Mouse (Mus musculus) adrenal gland, adult 18-20 months (tissue): ENCODE measurements at regions not wholly inside any gene's neighbourhood (a gene's known extent, or its start where the extent isn't known, plus 50 kb on each side); places are given as distances from the start of the nearest gene placed in this dataset.

Experiments
- DNase-seq, 2 experiments: peaks; one replicate each; pipeline ENCODE4 v3.0.0; 2021 to 2022; ENCODE audit warnings: low spot score in 2 of 2

DNA sequence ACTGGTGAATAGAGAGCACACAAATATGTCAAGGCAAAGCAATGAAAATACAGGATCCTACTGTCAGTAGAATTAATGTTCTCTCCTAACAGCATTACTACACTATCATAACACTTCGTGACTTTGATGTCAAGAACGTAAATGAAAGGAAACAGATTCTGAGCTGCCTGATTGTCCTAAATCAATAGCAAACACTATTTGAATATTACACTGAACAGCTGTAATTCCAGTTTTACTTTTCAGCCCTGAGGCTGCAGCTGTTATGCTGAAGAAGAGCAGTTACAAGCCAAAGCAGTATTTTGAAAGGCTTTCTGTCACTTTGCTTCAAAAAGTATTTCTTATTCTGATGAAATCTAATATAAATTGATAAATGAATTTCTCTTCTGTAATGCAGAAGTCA, 828.7 kb upstream of the Adgrl2 start:
- DNase-seq: no peak

DNA sequence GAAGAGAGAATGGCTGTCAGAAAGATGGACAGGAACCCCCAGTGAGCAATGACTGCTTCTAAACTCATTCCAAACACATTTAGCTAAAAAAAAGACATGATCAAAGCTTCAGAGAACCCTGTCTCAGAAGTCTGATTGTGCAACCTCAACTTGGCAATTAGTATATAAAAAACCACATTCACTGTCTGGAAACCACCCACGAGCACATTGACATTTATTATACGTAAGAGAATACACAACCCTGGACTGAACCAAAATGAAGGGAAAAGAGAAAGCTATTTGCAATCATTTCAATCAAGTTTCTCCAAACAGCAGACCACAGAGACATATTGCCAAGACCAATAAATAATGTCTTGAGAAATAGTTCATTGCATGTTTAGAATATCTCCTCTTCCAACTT, 820.7 kb upstream of the Adgrl2 start:
- no peak for DNase-seq

DNA sequence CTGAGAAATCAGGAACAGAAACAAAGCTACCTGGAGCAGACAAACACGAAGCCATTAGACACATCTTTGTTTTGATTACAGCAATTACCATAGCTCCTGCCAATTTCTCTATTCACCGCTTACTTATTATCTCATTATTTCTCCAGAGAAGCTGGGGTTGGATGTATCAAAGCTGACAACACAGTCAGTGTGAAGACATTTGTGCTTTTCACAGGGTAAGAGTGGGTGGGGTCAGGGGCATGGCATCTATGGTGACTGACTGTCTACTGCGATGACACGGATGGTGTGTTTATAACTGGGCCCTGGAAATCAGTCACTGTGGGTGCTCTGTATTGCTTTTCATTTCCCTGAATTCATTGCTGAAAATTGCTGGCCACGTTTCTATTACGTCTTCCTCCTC, 815.0 kb upstream of the Adgrl2 start:
- no peak for DNase-seq

DNA sequence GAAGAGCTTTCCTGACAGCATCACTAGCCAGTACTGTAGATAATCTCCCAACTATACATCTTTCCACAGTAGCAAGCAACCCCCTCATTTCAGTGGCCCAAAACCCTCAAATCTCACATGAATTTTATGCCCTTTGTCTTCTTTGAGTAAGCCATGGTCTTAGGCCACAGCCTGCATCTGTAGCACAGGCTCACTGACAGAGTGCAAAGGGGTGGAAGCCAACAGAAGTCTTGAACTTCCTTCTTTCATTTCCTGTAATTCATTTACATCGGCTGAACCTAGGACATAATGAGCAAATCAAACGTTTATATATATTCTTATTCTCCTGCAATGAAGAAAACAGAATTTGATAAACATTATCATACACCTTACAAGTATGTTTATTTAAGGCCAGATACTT, 805.8 kb upstream of the Adgrl2 start:
- no peak for DNase-seq

DNA sequence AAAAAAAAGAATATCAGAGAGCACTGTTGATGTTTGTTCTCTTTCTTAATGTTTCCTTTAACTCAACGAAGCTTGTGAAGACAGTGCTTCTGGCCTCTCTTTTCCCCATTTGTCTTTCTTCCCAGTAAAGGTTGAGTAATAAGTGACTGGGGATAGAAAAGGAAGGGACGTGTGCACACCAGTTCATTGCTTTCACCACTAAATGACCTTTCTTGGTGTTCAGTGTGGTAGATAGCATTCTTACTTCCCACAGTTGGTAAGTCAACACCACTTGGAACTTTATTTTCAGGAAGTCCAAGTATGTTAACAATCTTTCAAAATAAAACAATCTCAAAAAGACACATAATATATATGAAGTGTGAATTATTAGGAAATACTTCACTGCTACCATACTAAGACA, 801.2 kb upstream of the Adgrl2 start:
- no peak for DNase-seq

DNA sequence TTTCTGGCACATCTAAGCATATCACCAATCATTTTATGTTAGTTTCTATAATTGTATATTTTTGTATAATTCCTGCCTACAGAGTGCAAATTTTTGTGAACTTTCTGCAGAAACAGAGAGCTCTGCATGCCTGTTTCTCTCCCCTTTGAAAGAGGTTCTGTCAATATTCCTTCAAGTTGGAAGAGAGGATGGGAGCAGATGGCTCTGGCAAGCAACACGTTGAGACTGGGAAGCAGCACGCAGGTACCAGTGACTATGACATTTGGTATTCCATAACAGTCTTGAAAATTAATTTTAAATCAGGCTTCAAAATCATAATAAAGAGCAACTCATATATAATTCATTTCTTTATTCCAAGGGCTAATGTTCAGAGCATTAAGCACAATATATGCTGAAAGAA, 795.7 kb upstream of the Adgrl2 start:
- DNase-seq: no peak

DNA sequence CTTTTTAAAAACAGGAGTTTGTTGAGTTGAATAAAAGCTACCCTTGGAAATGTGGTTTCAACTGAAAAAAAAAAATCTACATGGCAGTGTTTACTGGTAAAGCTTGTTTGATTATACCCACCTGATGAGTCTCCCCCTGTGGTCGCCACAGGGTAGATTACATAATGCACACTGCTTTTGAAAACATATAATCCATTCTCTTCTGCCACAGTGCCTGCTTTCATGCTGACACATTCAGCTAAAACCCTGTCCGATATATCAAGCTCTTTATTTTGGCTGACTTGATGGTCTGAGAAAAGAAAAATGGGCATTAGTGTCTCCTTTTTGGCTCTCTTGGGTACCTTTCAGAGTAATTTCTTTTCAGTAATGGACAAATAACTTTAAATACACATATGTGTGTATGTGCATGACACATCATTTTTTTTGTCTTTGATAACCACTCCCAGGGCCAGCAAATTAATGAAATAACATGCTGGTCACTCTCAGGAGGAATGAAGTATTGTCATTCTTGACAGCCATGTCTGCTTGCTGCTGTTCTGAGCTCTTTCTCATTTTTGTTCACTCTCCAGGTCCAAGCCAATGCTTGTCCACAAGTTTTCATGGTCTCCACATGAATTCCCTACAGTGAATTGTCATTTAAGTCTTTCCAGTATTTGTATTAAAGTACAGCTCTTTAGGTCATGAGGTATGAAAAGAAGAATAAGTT, 793.7 kb upstream of the Adgrl2 start:
- DNase-seq: no peak

DNA sequence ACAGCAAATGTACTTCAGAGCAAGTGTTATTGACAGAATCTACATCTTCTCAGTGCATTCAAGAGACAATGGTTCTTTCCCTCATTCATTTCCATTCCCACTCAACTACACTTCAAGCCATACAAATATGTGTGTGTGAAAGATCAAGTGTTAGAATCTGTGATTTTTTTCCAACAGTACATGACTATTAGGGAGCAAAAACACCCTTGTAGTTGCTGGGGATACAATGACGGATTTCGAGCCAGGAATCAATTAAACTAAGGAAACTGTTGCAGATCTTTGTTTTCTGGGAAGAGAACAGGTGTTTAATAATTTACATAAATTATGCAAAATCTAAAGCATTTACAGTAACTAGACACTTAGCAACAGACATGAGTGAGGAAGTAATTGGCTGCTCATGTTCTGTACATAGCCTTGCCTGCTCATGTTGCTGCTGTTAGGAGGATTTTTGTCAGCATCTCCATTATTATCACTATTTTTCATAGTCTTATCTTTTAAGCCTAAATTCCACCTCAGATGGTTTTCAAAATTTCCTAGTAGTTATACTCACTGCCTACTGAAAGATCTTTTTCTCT, 777.6 kb upstream of the Adgrl2 start:
- no peak for DNase-seq

DNA sequence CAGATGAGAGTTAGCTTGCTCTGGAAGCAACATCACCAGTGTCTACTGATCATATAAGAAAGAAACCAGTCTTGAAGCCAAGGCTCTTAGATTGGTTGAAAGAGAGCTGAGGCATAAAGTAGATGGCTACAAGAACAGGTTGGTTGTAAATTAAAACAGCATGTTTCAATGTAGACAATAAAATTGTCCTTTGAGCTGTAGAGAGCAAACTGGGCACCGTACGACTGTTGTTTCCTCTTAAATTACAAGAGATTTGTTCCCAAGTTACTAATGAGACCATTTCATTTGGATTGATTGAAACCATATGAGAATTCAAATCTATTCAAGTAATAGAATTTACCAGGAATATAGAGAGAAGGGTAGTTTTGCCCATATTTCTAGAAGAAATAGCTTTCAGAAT, 770.9 kb upstream of the Adgrl2 start:
- DNase-seq: no peak

DNA sequence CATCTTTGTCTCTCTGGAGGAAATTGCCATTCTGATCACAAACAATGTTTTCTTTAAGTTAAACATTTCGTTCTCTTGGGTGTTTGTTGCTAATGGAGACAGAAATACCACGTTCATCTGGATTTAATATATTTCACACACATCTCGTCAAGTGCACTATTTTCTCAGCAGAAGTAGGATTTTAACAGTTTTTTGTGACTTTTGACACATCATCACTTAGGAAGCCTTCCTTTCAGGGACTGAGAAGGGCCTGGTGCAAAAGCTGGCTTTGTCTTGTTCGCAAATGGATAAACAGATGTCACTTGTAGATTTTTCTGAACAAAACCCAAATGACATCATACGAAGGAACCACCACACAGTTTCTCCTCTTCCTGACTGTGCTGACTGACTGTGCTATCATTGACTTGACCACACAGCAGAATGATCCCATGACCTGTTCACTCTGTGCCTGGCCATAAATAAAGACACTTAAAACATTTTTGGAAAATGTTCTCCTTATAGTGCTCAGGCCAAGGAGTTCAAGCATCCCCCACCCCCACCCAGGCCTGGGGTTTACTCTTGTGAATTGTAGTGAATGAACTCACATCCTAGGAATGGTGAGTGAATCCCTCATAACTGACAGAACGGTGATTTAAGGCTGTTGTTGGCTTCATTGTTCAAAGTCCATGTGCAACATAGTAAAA, 767.7 kb upstream of the Adgrl2 start:
- no peak for DNase-seq

DNA sequence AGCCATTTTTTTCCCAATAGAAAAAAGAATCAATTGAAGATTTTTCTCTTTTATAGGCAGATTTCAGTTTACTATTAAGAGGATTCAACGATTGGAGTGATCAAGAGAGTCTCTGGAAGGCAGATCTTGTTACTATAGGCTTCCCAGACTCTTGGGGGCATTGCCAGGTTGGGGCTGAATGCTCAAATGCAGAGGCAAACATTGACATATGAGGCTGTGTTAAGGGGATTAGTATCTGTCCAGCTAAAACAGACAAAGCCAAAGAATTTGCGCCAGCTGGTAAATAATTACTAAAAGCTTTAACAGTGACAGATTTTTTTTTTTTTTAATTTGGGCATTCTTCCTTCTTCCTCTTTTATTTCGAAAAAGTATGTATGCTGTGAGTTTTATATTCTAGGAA, 745.7 kb upstream of the Adgrl2 start:
- DNase-seq: no peak

DNA sequence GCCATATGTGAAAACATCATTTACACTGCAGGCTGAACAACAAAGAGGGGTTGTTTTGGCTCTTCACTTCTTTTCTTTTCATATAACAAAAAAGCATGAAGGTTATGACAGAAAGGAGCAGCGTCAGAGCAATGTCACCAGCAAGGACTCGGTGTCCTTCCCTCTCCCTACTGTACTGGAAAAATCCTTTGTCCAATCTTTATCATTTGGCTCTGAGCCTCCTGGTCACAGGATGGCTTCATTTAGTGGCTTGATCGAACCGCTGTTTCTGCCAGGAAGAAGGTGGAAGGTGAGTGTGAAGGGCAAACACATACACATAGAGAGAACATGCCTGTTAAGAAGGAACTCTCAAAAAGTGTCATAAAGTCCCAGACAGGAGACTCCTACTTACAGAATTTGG, 735.9 kb upstream of the Adgrl2 start:
- no peak for DNase-seq

DNA sequence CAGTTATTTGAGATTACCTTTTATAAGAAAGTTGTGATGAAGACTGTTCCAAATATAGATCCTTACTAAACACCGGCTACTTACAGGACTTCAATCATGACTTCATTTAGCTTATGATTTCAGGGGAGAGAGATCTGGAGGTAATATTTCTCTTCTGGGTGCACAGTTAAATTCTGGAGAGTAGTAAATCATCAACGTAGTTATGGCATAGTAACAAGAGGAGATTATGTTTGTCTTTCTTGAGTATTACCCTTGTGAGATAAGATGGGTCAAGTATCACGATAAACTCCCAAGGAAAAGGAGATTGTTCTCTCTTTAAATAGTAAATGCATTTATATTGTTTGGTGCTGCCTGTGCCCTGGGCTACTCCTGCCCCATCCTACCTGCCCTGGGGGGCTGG, 734.5 kb upstream of the Adgrl2 start:
- DNase-seq: no peak

DNA sequence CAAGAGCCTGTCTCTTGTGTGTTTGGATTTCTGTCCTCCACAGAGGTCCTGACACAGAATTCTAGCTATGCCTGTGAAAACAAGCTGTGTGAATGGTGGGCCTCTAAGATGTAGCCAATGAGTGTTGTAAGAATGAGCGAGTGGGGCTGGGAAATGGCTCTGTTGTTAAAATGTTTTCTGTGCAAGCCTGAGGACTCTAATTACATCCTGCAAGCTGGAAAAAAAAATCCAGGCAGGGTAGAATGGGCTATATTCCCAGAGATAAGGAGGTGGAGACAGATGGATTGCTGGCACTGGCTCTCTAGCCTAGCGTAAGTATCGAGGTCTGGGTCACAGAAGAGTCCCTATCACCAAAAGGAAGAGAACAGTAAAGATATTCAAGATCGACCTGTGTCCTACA, 731.5 kb upstream of the Adgrl2 start:
- DNase-seq: no peak

DNA sequence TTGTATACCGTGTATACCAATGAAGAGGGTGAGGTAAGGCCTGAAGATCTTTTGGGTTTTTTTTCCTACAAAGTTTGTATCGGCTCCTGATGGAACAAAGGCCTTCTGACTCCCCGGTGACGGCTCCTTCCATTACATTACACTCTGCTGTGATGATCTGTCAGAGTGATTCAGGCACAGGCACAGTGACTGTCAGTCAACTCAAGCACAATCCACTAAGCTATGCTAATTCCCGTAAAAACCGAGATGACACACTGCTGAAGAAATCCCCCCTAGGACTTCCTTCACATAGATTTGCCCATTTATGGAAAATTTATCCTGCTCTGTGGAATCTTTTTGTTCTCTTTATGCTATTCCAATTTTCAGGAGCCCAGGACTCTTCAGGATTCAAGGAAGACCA, 730.0 kb upstream of the Adgrl2 start:
- no peak for DNase-seq

DNA sequence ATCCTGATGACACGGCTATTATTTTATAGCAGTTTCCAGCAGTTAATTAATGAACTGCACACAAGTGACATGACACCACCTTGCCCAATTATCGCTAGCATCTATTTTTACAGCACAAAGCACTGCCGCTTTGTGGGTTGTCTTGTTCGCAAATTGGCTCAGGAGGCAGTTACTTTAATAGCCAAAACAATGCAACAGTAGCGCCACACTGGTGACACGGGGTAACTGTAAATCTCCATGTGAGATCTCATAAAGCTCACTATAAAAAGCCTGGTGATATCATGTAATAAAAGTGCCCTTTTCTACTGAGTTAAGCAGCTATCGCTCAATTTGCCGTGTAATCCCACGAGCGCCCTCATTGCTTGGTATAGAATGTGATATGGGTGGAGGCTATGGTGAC, 715.4 kb upstream of the Adgrl2 start:
- DNase-seq: no peak

DNA sequence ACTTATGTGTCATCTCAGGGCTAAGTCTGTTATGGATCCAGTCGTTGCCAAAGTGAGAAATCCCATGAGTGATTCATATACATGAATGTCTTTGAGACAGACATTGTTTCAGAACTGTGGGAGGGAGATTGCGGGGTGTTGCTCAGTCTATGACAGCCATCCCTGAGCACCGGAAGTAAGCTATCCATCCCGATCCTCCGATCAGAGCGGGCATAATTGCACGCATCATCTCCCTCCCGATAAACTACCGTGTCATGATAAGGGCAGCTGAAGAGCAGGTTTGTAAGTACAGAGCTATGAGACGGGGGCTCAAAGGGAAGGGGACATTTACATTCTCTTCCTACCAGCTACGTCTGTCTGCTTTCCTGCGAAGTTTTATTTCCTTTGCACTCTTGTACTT, 715.0 kb upstream of the Adgrl2 start:
- no peak for DNase-seq

DNA sequence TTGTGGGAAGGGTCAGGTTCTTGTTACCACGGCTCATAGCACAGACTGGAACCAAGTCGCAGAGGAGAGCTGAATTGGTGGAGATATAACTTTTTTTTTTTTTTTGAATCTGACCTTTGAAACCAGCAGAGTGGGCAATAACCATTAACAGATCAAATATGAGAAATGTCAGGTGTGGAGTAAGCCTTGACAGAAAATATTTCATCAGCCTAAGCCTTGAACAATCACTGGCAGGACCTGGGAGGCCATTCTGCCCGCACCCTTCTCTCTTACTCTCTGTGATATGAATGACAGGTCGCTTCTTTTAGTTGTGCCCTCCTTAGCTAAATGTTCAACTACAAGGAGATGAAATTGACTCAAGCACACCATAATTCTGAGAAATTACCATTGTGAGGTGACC, 714.1 kb upstream of the Adgrl2 start:
- no peak for DNase-seq

DNA sequence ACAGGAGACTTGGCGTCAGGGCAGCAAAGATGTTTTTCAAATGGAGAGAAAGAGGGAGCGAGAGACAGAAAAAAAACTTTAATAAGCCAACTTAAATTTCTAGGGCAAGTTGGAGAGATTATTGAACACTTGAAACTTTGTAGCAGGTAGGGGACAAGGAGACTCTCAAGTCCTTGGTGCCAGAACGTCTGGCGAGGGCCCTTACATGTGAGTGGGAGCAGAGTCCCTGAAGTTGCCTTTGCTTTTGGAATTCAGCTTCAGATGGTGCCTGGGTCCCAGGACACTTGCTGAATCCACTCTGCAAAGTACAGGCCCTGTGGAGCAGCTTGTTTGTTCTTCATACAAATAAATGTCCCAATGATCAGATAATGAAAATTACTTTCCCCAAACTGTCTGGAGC, 693.2 kb upstream of the Adgrl2 start:
- DNase-seq: no peak

DNA sequence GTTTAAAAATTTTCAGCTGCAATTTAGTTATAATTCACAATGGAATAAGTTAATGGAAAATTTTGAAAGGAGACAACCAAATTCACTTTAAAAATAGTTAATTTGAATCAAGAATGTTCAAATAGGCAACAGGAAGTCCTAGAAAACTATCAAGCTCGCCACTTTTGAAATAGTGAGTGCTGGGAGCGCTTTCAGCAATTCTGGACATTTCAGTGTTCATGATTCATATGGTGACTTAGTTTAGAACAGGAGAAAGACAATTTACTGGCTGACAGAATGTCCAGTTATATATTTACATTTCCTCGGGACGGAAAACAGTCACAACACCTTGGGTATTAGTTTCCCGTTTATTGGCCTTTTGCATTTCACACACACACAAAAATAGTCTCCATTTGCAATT, 691.9 kb upstream of the Adgrl2 start:
- DNase-seq: no peak

DNA sequence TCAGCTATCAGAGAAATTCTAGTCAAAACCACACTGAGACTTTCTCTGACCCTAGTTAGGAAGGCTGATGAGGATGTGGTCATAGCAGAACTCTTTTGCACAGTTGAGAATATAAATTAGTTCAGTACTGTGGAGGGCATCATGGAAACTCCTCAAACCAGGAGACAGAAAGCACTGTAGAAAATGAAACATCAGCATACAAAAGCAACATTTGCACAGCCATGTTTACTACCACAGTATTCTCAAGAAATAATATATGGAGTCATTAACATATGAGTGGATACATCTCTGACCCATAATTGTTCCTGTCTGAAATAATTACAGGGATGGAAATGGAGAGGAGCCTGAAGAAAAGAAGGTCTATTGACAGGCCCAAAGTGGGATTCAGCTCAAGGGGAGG, 683.6 kb upstream of the Adgrl2 start:
- no peak for DNase-seq

DNA sequence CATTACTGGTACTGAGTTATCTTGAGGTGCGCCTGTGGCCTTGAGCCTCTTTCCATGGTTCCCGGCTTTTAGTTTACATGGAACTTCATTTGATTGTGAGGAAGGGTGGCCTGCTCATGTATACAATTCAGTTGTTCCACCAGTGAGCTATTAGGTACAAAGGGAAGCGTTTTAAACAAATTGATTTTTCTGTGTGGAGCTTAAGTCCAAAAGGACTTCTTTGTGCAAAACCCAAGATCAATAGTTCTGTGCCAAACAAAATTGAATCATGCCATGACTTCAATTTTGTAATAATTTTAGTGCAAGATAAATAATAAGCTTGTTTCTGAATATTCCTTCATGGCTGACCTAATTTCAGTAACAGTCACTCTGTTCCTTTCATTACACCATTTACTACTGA, 674.3 kb upstream of the Adgrl2 start:
- no peak for DNase-seq

DNA sequence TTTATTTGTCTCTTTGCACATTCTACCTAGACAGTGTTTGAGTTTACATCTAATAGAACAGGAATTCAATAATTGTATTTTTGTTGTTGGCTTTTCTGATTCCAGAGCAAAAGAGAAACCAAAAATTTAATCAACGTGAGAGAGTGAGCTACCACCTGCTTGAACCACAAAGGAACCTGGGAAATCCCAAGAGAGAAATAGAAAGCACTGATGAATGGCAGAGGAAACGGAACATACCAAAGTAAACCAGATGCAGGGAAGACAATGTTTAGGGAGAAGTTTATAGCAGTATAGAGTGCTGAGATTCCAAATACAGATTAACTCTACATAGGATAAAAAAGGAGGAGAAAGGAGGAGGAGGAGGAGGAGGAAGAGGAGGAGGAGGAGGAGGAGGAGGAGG, 648.0 kb upstream of the Adgrl2 start:
- no peak for DNase-seq
